Mouse (Mus musculus): ENCODE measurements around the gene Acads.
A peak's percentile ranks its signal among the peaks of the same experiment; 100 is the strongest.
"Not testable (repeated sequence)": the region's sequence is repeated elsewhere in the genome, so short reads cannot be mapped to it uniquely, and the experiment has no call there.

The Acads gene

DNA sequence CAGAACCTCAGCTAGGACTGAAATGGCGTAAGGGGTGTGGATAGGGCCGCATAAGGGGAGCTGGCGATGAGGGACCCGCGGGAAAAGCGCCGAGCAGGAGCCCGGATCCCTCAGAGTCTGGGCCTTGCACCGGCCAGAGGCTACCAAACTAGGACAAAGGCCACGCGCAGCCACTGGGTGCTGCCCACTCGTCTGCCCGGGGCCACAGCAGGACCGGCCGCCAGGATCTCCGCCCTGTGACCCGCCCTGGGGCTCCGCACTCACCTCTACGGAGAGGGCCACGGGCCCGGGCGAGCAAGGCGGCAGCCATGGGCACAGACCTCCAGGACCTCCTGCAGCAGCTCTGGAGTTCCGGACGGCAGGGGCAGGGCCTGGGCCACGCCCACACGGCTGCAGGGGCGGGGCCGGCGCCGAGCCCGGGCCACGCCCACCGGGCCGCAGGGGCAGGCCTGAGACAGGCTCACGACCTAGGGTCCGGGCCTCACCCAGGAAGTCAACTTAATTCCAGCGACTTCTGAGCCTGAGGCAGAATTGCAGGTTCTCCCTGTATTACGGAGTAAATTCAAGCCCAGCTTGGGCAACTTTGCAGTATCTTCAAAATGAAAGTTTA lies at the start of gene Acads:
TSS of gene Acads (minus strand) at position 386 of the 610 bp plus-strand sequence.
- DNase-seq: peak; percentile 91

- no peak for DNase-seq
These were observed 48.2 kb upstream of the Acads start for GRCm38 (mm10) chr5:115167396-115167795.

DNA sequence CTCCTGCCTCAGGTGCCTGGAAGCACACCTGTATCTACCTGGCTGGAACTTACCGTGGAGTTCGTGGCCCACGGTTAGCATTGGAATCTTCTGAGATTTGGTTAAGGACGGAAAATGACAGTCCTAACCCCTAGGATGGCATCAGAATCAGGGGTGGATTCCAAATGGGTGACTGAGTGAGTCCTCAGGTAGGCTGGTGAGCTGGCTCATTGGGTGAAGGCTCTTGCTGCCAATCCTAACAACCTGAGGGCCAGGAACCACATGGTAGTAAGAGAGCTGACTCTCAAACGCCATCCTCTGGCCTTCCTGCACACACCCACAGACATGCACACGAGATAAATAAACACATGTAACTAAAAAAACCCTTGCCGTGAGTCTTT lies 47.7 kb upstream of the Acads start:
- no peak for DNase-seq

GRCm38 (mm10) chr5:115165895-115166814 lies 47.0 kb upstream of the Acads start:
- no peak for DNase-seq

- no peak for DNase-seq
These were observed 46.2 kb upstream of the Acads start for GRCm38 (mm10) chr5:115165351-115165750.

- not testable (repeated sequence) for DNase-seq
These were observed 45.3 kb upstream of the Acads start for GRCm38 (mm10) chr5:115164446-115164845.

GRCm38 (mm10) chr5:115163563-115163962 lies 44.4 kb upstream of the Acads start:
- DNase-seq: peak; percentile 60

DNA sequence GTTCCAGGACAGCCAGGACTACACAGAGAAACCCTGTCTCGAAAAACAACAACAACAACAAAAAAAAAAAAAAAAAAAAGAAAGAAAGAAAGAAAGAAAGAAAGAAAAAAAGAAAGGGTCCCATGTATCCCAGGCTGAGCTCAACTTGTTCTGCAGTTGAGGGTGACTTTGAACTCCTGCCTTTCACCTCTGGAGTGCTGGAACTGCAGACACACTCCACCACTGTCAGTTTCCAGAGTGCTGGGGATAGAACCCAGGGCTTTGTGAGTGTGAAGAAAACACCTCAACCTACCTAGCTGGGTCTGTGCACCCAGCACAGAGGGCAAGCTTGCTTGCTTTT lies 42.8 kb upstream of the Acads start:
- DNase-seq: not testable (repeated sequence)

DNA sequence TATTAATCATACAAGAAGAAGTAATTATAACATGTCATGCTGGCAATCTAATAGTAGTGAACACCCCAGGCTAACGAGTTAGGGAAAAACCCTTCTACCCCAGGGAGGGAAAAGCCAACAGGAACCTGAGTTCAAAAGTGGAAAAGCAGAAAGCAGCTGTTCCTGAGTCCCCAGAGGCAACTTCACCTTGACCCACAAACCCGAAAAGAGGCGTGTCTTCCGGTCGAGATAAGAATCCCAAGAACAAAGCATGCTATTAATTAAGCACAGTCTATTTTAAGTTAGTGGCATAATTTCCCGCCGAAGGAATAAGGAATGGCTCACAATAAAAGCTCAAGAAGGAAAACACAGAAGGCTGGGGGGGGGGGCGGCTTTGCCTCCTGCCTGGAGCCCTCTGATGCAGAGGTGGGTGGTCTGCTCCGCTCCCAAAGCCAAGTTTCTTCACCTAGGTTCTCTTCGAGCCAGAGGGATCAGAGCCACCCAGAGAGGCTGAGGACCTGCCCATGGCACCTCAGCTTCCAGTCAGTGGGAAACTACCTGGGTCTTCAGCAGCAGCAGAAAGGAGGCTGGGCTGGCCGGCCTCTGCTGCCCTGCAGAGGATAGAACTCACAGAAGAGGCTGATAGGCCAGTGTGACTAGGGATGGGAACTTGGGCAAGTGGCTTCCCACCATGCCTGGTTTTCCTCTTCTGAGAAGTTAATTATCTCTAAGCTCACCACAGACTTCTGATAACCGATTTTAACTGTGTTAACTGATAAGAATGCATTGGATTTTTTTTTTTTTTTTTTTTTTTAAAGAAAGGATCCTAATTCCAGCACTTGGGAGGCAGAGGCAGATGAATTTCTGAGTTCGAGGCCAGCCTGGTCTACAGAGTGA lies 42.2 kb upstream of the Acads start:
- DNase-seq: peak; percentile 43

DNA sequence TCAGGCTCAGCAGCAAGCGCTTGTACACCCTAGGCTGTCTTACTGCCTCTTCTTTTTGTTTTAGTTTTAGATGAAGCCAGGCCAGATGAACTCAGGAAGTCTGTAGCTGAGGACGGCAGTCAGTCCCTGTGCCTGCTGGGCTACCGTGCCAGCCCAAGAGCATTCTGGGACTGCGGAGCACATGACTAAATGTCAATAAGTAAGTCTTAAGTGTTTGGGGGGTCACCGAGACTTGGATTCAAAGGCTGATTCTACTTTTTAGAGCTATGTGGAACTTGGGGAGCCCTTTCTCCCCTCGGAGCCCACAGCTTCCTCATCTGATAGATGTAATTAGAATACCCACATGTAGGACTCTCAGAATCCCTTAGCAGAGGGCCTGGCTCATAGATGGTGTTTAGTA lies 41.5 kb upstream of the Acads start:
- no peak for DNase-seq

- no peak for DNase-seq
These were observed 40.0 kb upstream of the Acads start for GRCm38 (mm10) chr5:115159165-115159564.

DNA sequence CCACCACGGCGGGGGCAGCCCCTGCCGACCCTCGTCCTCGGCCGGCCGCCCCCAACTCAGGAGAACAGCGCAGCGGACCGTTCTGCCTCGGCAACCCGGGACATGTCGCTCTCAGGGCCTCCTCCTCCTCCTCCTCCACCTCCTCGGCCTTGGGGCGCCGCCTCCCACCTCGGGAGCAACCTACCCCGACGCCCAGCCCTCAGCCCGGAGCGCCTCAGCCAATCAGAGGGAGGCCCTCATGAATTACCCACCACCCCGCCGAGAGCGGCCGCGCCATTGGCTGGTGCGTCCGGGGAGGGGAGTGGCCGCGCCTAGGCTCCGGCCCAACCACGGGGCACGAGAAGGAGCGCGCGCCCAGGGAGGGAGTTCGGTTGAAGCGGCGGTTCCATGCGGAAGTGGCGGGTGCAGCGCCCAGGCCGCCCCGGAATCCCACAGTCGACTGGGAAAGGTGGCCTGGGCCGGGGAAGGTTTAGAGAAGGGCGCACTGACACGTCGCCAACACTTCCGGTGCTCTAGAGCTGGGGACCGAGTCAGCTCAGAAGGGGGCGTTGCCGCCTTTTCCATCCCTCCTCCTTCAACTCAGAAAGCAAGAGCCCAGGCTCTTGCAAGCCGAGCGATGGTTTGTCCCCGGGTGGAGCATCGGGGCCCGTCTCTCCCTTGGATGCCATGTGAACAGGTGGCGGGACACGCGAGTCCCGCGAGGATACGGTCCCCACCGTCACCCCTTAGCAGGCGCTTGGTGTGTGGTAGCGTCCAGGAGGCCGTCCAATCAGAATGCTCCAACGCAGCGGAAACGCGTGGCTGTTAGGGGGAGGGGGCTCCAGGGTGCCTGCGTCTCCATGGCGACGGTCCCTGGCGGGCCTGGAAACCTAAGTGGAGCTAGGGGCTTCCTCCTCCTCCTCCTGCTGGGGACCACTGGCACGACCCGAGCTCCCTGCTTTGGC lies 39.2 kb upstream of the Acads start, which contains the start of gene Mlec:
TSS of gene Mlec (minus strand) at position 140 of the 944 bp plus-strand sequence.
- DNase-seq: peak; percentile 99

DNA sequence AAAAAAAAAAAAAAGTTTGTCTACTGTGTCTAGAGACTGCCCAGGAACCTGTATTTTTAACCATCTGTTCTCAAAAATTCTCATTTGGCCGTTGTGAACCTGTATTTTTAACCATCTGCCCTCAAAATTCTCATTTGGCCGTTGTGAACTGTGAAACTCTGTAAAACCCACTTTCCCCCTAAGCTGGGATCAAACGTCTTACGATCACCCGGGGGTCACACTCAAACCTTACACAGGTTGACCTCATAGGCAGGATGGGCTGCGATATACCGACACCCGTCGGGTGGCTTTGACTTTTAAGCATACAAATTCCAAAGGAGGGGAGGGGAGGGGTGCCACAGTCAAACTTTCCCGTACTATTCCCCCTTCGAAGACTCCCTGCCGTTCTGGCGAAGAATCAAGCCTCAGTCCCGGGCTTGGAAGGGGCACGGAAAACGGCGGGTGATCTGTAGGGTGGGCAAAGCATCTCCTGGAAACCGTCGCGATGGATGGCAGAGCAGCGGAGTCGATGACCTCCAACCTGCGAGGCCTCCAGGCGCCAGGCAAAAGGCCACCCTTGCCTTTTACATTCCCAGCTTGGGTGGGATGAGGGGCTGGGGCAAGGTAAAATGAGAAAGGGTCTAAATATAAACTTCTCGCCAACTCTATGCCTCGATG lies 37.9 kb upstream of the Acads start:
- peak; percentile 60 for DNase-seq

GRCm38 (mm10) chr5:115156401-115156800 lies 37.3 kb upstream of the Acads start:
- no peak for DNase-seq

GRCm38 (mm10) chr5:115155831-115156230 lies 36.7 kb upstream of the Acads start:
- DNase-seq: no peak

GRCm38 (mm10) chr5:115155156-115155631 lies 36.0 kb upstream of the Acads start:
- no peak for DNase-seq

- no peak for DNase-seq
These were observed 33.2 kb upstream of the Acads start for GRCm38 (mm10) chr5:115152132-115152956.

GRCm38 (mm10) chr5:115151457-115151856 lies 32.3 kb upstream of the Acads start:
- no peak for DNase-seq

GRCm38 (mm10) chr5:115150991-115151390 lies 31.8 kb upstream of the Acads start:
- DNase-seq: no peak

Data from embryo, embryonic 11 days (tissue).